Mouse (Mus musculus): ENCODE measurements around the gene Lrig1.

DNA sequence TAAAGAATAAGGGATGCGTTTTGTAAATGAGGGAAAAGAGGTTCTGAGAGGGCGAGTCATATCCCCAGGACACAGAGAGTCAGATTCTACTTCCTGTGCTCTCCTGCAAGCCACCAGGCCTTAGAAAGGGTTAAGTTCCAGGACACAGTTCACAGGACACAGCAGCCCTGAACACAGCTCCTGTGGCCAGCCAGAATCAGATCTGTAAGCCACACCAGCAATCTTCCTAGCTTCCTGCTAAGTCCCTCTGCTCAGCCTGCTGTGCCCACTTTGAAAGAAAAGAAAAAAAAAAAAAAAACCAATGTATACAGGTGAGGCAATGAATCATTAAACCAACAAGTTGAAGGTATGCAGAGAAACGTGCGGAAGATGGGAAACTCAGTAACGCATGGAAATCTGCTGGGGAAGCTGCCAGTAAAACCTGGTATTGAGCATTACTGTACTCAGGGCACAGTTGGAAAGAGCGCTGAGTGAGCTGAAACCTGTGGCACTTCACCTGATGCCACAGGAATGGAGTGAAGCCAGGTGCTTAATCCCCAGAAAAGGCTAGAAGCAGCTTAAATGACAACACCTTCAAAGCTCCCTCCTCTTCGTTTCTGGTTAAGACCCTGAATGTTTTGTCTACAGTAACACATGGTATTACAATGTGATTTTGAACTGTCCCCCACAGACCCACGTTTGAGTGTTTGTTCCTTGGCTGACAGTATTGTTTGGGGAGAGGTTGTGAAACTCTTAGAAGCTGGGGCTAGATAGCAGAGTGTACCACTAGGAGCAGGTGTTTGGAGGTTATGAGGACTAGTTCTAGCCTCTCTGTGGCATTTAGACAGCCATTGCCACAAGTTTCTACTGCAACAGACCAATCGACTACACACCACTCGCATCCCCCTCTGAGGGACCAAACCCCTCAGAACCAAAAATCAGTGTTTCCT, 46.3 kb downstream of the Lrig1 start:
- TF ChIP-seq ZNF384 (IDR thresholded peaks at IDR 0.05; ENCODE audit: low read depth, low read length) (no peak), CHD2 (IDR thresholded peaks at IDR 0.05; ENCODE audit: low read depth, low read length) (no peak), MAFK (IDR thresholded peaks at IDR 0.05; ENCODE audit: insufficient read depth, low read depth, low read length) (no peak)

Data from ES-E14 (cell line).